Mouse (Mus musculus) heart, adult 2 months (tissue): ENCODE data around the gene Grap.

Source experiments
- CTCF ChIP-seq: fragments of 200-600 bp; IDR thresholded peaks from 2 replicates; pipeline ENCODE4 v1.8.1; 2022; ENCODE audit warnings: antibody characterized with exemption, mild to moderate bottlenecking, moderate library complexity
- POLR2A ChIP-seq: fragments of 200-500 bp; IDR thresholded peaks from 2 replicates; pipeline ENCODE4 v1.6.1; 2011; ENCODE audit warnings: mild to moderate bottlenecking, low read depth, low read length, control low read depth; ENCODE audit not compliant: insufficient read depth

DNA sequence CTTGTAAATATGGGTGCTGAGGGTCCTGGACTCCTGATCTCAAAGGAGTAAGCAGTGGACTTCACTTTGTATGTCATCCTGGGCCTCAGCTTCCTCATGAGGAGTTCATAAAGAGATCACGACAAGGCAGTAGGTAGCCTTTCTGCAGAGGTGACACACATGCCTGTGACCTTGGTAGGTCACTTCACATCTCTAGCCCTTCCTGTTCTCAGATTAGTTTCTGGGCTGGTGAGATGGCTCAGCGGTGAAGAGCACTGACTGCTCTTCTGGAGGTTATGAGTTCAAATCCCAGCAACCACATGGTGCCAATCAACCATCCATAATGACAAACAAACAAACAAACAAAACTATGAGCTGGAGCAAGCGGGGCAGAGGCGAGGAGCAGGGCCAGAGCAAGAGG lies 24.6 kb downstream of the Grap start:
- no peak for TF ChIP-seq CTCF
- no peak for TF ChIP-seq POLR2A
